Mouse (Mus musculus): ENCODE data around the gene Gtf2a1l. TPM values are rescaled to one million over a fixed set of nuclear protein-coding genes. Genes with fewer than 3 reads are reported as not detected.

Gtf2a1l gene
- not detected in 2 replicates for polyA plus RNA-seq (2015; fragmentation: Nextera tagmentation; extraction: Ambion mirVana)

DNA sequence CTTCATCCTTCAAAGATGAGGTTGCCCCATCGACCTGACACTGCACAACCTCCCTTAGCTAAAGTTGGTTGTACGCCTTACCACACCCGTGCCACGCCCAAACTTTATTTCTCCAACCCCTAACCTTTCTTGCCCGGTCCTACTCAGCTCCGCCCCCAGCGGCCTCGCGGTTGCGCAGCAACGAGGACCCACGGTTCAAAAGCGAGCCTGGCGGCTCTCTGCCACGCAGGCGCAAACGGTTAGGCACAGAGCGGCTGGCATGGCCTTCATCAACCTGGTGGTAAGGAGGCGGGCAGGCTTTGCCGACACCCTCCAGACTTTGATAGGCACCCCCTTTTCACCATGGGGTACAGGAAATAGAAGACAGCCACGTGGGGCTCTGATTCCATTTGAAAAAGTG, at the start of gene Gtf2a1l:
Gene Gtf2a1l, plus strand, starts transcription at position 209 of the 400 bp plus-strand sequence.

Other genes with a start within 250 kb of the Gtf2a1l start
- gene Foxn2, start 227.9 kb upstream of the Gtf2a1l start, polyA plus RNA-seq (2015; fragmentation: Nextera tagmentation; extraction: Ambion mirVana): 9.0 and 10.9 TPM in 2 replicates
- gene Ppp1r21, start 138.5 kb upstream of the Gtf2a1l start, polyA plus RNA-seq (2015; fragmentation: Nextera tagmentation; extraction: Ambion mirVana): 7.9 and 8.8 TPM in 2 replicates
- gene Ston1, start 71.0 kb upstream of the Gtf2a1l start, polyA plus RNA-seq (2015; fragmentation: Nextera tagmentation; extraction: Ambion mirVana): 16.9 and 17.3 TPM in 2 replicates
- 0.17 TPM in 1 of 2 replicates, not detected in the other for gene Lhcgr, start 123.3 kb downstream of the Gtf2a1l start, polyA plus RNA-seq (2015; fragmentation: Nextera tagmentation; extraction: Ambion mirVana)

Data from urinary bladder, postnatal 0 days (tissue).